Mouse (Mus musculus) embryonic facial prominence, embryonic 11.5 days (tissue): ENCODE data around the gene Lrwd1. TPM values are rescaled to one million over a fixed set of nuclear protein-coding genes. Genes with fewer than 3 reads are reported as not detected.

Experiments
- ATAC-seq: fragments of 200-750 bp; cut with Nextera tagmentation; replicated peaks from 2 replicates; pipeline ENCODE4 v1.8.0; 2017; ENCODE audit warnings: low read depth; ENCODE audit not compliant: insufficient number of reproducible peaks, low FRiP score, low TSS enrichment
- DNase-seq: peaks from one replicate; pipeline ENCODE4 v3.0.0-alpha.2; 2015; ENCODE audit warnings: low spot score
- H3K27ac ChIP-seq: fragments of 300-500 bp; sonication (generic); replicated peaks from 2 replicates; pipeline ENCODE4 v1.5.1; 2014; ENCODE audit warnings: mild to moderate bottlenecking, low read depth, low read length, control low read depth
- H3K27me3 ChIP-seq: fragments of 300-500 bp; sonication (generic); 2 replicates; pipeline ENCODE4 v1.6.1; 2014; ENCODE audit warnings: mild to moderate bottlenecking, low read length, moderate library complexity, mixed read lengths; ENCODE audit not compliant: control insufficient read depth, insufficient read depth
- H3K36me3 ChIP-seq: fragments of 300-500 bp; sonication (generic); replicated peaks from 2 replicates; pipeline ENCODE4 v1.6.1; 2014; ENCODE audit warnings: low read depth, mild to moderate bottlenecking, low read length, moderate library complexity, mixed read lengths; ENCODE audit not compliant: control insufficient read depth, insufficient read depth
- H3K4me1 ChIP-seq: fragments of 300-500 bp; sonication (generic); 2 replicates; pipeline ENCODE4 v1.6.1; 2014; ENCODE audit warnings: low read length, mixed read lengths; ENCODE audit not compliant: control insufficient read depth, insufficient read depth
- H3K4me2 ChIP-seq: fragments of 300-500 bp; sonication (generic); 2 replicates; pipeline ENCODE4 v1.6.1; 2014; ENCODE audit warnings: low read depth, mild to moderate bottlenecking, control low read depth, low read length, moderate library complexity
- H3K4me3 ChIP-seq: fragments of 300-500 bp; sonication (generic); 2 replicates; pipeline ENCODE4 v1.5.1; 2014; ENCODE audit warnings: low read depth, low read length, control low read depth
- H3K9ac ChIP-seq: fragments of 300-500 bp; sonication (generic); replicated peaks from 2 replicates; pipeline ENCODE4 v1.6.1; 2014; ENCODE audit warnings: mild to moderate bottlenecking, control low read depth, low read length
- H3K9me3 ChIP-seq: fragments of 300-500 bp; sonication (generic); replicated peaks from 2 replicates; pipeline ENCODE4 v1.6.1; 2016; ENCODE audit warnings: mild to moderate bottlenecking, low read length, inconsistent platforms, mixed read lengths; ENCODE audit not compliant: control insufficient read depth
- WGBS: fragments of 180-500 bp; shearing (Covaris S2); extraction: QIAGEN DNeasy Blood & Tissue Kit; methylation state at CpG from one replicate; pipeline ENCODE4 v1.1.7; 2014; 5-methylcytosine and 5-hydroxymethylcytosine counted together
- polyA plus RNA-seq: library from polyadenylated mRNA; unstranded; fragments of >200 nt; fragmentation: Nextera tagmentation; extraction: Ambion mirVana; gene quantifications from 2 replicates; pipeline ENCODE4 v1.2.1, GENCODE M21; 2014

Gene Lrwd1
- polyA plus RNA-seq, 1 experiment from 2014 or later, result 45.1 TPM

DNA sequence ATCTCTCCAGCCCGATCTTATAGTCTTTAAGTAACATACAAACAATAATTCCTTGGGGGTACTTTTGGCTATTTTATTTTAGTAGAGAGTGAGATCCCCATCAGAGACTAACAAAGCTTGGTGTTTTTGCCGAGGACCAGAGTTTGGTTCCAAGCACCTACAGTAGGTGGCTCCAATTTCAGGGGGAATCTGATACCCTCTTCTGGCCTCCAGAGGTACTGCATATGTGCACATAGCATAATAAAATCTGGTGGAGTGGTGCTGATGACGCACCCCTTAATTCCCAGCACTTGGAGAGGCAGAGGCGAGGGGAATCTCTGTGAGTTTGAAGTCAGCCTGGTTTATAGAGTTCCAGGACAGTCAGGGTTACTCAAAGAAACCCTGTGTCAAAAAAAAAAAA is 53.5 kb downstream of the Lrwd1 start:
- no peak for ATAC-seq
- H3K27me3 ChIP-seq, result peaks cover 13% of the 10 kb centered on the region
- no peak overlapping the region for H3K4me2 ChIP-seq
- H3K36me3 ChIP-seq, result no peaks in the 10 kb centered on the region
- no peak overlapping the region for H3K4me3 ChIP-seq
- no peak overlapping the region for H3K9ac ChIP-seq
- H3K4me1 ChIP-seq, result no peaks in the 10 kb centered on the region; the same call in 1 of the 2 replicates
- no peak overlapping the region for H3K27ac ChIP-seq
- 75% methylated on average over 4 of the region's 4 CpGs for WGBS
- no peak for DNase-seq
- no peaks in the 10 kb centered on the region for H3K9me3 ChIP-seq

DNA sequence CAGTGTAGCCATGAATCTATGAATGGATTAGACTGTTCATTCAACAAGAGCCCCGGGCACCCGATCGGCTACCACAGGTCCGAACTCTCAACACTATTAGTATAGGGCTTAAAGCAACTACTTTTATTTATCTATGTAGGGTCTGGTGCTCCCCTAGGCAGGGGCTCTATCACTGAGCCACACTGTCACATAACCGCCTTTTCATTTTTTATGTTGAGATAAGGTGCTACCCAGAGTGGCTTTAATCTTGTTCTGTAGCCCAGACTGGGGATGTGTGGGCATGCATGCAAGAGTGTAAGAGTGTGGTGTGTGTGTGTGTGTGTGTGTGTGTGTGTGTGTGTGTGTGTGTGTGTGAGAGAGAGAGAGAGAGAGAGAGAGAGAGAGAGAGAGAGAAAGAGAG is 57.7 kb downstream of the Lrwd1 start:
- DNase-seq (no peak), ATAC-seq (no peak)
- H3K4me1 ChIP-seq, result no peaks in the 10 kb centered on the region
- no peak overlapping the region for H3K9ac ChIP-seq
- H3K27me3 ChIP-seq, result no peaks in the 10 kb centered on the region
- no peaks in the 10 kb centered on the region for H3K36me3 ChIP-seq
- H3K4me2 ChIP-seq, result no peak overlapping the region
- no peaks in the 10 kb centered on the region for H3K9me3 ChIP-seq
- H3K27ac ChIP-seq, result no peak overlapping the region
- 92% methylated on average over 5 of the region's 5 CpGs for WGBS
- H3K4me3 ChIP-seq, result no peak overlapping the region

DNA sequence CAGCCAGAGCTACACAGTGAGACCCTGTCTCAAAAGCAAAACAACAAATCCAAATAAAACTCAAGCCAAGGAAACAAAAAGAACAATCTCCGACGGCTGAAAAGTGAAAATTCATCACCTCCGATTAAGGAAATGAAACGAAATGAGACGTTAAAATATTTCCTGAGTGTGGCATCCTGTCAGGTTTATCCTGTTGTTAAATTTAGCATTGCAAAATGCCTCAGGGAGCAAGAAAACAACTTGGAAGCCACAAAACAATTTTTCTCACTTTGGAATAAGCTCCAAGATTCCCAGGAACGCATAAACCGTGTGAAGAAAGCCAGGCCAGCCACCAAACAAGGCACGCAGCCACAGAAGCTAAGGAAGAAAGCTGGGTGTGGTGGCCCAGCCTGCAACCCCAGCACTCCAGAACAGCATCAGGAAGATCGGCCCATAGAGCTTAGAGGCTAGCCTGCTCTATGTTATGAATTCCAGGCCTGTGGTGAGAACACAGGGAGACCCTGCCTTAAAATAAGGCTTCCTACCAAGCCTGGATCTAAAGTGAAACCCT is 58.8 kb downstream of the Lrwd1 start:
- Histone ChIP-seq H3K27me3 (no peaks in the 10 kb centered on the region), H3K4me2 (no peak overlapping the region), H3K4me3 (no peak overlapping the region), H3K9me3 (no peaks in the 10 kb centered on the region), H3K27ac (no peak overlapping the region), H3K4me1 (no peaks in the 10 kb centered on the region), H3K9ac (no peak overlapping the region), H3K36me3 (no peaks in the 10 kb centered on the region)
- ATAC-seq (no peak), DNase-seq (no peak)
- WGBS, result 88% methylated on average over 9 of the region's 9 CpGs

DNA sequence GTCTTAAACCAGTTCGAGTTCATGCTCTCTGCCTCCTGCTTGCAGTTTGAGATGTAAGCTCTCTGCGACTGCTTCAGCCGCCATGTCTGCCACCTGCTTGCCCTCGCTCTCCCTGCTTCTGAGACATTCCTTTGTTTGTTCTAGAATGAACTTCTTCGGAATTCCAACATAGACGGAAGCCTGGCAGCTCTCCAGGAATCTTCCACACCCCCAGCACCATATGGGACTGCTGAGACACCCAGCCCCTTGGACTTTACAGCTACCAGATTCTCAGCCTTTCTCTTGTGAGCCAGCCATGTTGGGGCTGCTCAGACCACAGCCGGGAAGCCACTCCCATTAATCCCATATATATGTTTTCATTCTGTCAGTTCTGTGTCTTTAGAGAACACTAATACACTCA is 59.6 kb downstream of the Lrwd1 start:
- no peaks in the 10 kb centered on the region for H3K4me1 ChIP-seq
- no peaks in the 10 kb centered on the region for H3K9me3 ChIP-seq
- ATAC-seq, result no peak
- no peak for DNase-seq
- H3K36me3 ChIP-seq, result no peaks in the 10 kb centered on the region
- 59% methylated on average over 7 of the region's 7 CpGs for WGBS
- H3K4me3 ChIP-seq, result no peak overlapping the region
- no peak overlapping the region for H3K27ac ChIP-seq
- no peak overlapping the region for H3K4me2 ChIP-seq
- no peak overlapping the region for H3K9ac ChIP-seq
- H3K27me3 ChIP-seq, result no peaks in the 10 kb centered on the region

DNA sequence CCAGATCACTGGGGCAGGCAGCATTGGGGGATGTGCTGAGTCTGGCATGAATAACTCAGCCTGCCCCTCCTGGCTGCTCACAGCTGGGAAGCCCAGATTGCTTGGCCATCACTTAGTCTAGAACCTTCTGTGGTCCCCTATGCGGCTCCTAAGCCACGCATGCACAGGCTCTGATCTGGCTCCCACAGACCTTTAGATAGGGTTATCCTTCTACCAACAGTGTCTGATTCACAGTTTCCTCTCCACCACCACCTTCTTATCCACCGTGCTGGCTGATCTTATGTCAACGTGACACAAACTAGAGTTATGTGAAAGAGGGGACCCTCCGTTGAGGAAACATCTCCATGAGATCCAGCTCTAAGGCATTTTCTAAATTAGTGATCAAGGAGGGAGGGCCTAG is 60.8 kb downstream of the Lrwd1 start:
- ATAC-seq, result no peak
- Histone ChIP-seq H3K9ac (no peak overlapping the region), H3K27ac (no peak overlapping the region), H3K4me2 (no peak overlapping the region), H3K4me3 (no peak overlapping the region), H3K9me3 (no peaks in the 10 kb centered on the region), H3K27me3 (no peaks in the 10 kb centered on the region), H3K4me1 (no peaks in the 10 kb centered on the region), H3K36me3 (no peaks in the 10 kb centered on the region)
- 90% methylated on average over 5 of the region's 5 CpGs for WGBS
- no peak for DNase-seq

DNA sequence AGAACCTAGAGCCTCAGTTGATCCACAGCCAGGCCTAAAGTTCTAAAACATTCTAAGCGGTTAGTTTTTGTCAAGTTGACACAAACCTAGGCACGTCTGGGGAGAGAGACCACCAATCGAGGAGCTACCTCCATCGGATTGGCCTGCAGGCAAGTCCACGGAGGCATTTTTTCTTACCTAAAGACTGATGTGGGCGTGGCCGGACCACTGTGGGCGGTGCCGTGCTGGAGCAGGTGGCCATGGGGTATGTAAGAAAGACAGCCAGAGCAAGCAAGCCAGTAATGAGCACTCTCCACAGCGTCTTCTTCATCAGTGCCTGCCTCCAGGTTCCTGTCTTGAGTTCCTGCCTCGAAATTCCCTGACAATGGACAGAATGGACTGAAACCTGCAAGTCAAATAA is 62.3 kb downstream of the Lrwd1 start:
- no peaks in the 10 kb centered on the region for H3K4me1 ChIP-seq
- ATAC-seq (no peak), DNase-seq (no peak)

DNA sequence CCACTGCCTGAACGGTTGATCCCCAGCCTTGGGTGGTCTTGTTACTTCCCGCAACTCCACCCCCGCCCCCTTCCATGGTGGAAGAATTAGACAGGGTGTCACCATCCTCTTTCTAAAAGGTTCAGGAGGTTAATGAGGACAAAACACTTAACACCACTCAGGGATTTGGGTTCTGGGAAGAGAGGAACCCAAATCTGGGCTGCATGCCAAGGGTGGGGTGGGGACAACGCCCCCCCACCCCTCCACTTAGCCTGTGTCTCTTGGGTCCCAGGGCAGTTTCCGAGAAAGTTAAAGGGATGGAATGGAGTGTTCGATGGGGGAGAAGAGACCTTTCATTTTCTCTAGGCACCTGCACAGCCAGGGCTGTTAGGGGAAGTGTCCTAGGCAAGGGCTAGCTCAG is 62.8 kb downstream of the Lrwd1 start:
- Histone ChIP-seq H3K36me3 (no peaks in the 10 kb centered on the region), H3K4me2 (no peak overlapping the region), H3K27ac (no peak overlapping the region), H3K4me1 (no peaks in the 10 kb centered on the region), H3K9ac (no peak overlapping the region), H3K9me3 (no peaks in the 10 kb centered on the region), H3K27me3 (no peaks in the 10 kb centered on the region), H3K4me3 (no peak overlapping the region)
- ATAC-seq (no peak), DNase-seq (no peak)
- WGBS, result 62% methylated on average over 6 of the region's 6 CpGs

More for the DNA sequence above, 62.3 kb downstream of the Lrwd1 start:
- no peaks in the 10 kb centered on the region for H3K9me3 ChIP-seq
- H3K27ac ChIP-seq, result no peak overlapping the region
- H3K27me3 ChIP-seq, result no peaks in the 10 kb centered on the region
- 65% methylated on average over 11 of the region's 11 CpGs for WGBS
- H3K9ac ChIP-seq, result no peak overlapping the region
- H3K4me3 ChIP-seq, result no peak overlapping the region
- H3K4me2 ChIP-seq, result no peak overlapping the region
- no peaks in the 10 kb centered on the region for H3K36me3 ChIP-seq
